Mouse (Mus musculus) left cerebral cortex, postnatal 36 days (tissue): Measurements from ENCODE around the gene Eri2. TPM values are rescaled to one million over a fixed set of nuclear protein-coding genes. Genes with fewer than 3 reads are reported as not detected.
A peak's percentile ranks its signal among the peaks of the same experiment; 100 is the strongest.

Experiments used
- DNase-seq, 2 experiments: peaks; one replicate each; pipeline ENCODE4 v3.0.0; 2021 to 2022; ENCODE audit warnings: low spot score in 2 of 2, mixed read lengths in 1 of 2
- intact Hi-C: fragments of 180-260 bp; cut with DNase I; formaldehyde crosslinking; loops from one replicate; pipeline ENCODE4 v1.15.1; 2025
- total RNA-seq, 2 experiments: library from RNA; stranded (reverse); gene quantifications; 2 replicates each; pipeline ENCODE4 v1.2.3; 2021

The Eri2 gene
- total RNA-seq: 1 to 10 TPM; 5.4 to 7.5 TPM

- intact Hi-C loops: no loop called here
- DNase-seq: peak; percentile 71 to 74
Measured at GRCm38 (mm10) chr7:119793586-119794250, at the start of gene Eri2, which contains the start of gene Rexo5. Gene Eri2 (minus strand): TSS chr7:119794058. Gene Rexo5 (plus strand): TSS chr7:119794006.

GRCm38 (mm10) chr7:119841820-119842449 lies 48.1 kb upstream of the Eri2 start:
- no peak for DNase-seq
- intact Hi-C loops: no loop called here

- intact Hi-C loops: no loop called here
Measured at GRCm38 (mm10) chr7:119835996-119836777, 42.3 kb upstream of the Eri2 start.

GRCm38 (mm10) chr7:119835371-119835770 lies 41.5 kb upstream of the Eri2 start:
- intact Hi-C loops: no loop called here
- DNase-seq: no peak

More at GRCm38 (mm10) chr7:119835996-119836777, 42.3 kb upstream of the Eri2 start:
- no peak for DNase-seq

GRCm38 (mm10) chr7:119808723-119809122 lies 14.9 kb upstream of the Eri2 start:
- DNase-seq: no peak
- intact Hi-C loops: no loop called here

GRCm38 (mm10) chr7:119807396-119807795 lies 13.5 kb upstream of the Eri2 start:
- no peak for DNase-seq
- intact Hi-C loops: no loop called here

GRCm38 (mm10) chr7:119800991-119801390 lies 7.1 kb upstream of the Eri2 start:
- intact Hi-C loops: no loop called here
- no peak for DNase-seq

- intact Hi-C loops: no loop called here
- no peak for DNase-seq
Measured at GRCm38 (mm10) chr7:119800488-119800887, 6.6 kb upstream of the Eri2 start.

GRCm38 (mm10) chr7:119795311-119795710 lies 1.5 kb upstream of the Eri2 start:
- no peak for DNase-seq
- intact Hi-C loops: no loop called here

- intact Hi-C loops: no loop called here
- peak in 1 of 2 experiments; percentile 4 for DNase-seq
Measured at GRCm38 (mm10) chr7:119794251-119794638, 387 bp upstream of the Eri2 start.

GRCm38 (mm10) chr7:119789024-119789423 lies 4.8 kb downstream of the Eri2 start:
- DNase-seq: no peak
- intact Hi-C loops: loop anchor here (10.0 kb wide), 1 partner anchor 114 kb away; no protein-coding TSS in a partner anchor

- intact Hi-C loops: loop anchor here (10.0 kb wide), 1 partner anchor 110 kb away; no protein-coding TSS in a partner anchor
- DNase-seq: no peak
Measured at GRCm38 (mm10) chr7:119784908-119785307, 8.9 kb downstream of the Eri2 start.

GRCm38 (mm10) chr7:119783453-119783852 lies 10.4 kb downstream of the Eri2 start:
- no peak for DNase-seq
- intact Hi-C loops: loop anchor here (10.0 kb wide), 1 partner anchor 109 kb away; no protein-coding TSS in a partner anchor

- no peak for DNase-seq
- intact Hi-C loops: no loop called here
Measured at GRCm38 (mm10) chr7:119769895-119770294, 24.0 kb downstream of the Eri2 start.

GRCm38 (mm10) chr7:119766996-119767395 lies 26.9 kb downstream of the Eri2 start:
- DNase-seq: no peak
- intact Hi-C loops: no loop called here

GRCm38 (mm10) chr7:119764377-119764776 lies 29.5 kb downstream of the Eri2 start:
- DNase-seq: no peak
- intact Hi-C loops: no loop called here

GRCm38 (mm10) chr7:119762166-119762697 lies 31.6 kb downstream of the Eri2 start:
- intact Hi-C loops: no loop called here
- no peak for DNase-seq

GRCm38 (mm10) chr7:119760527-119760951 lies 33.3 kb downstream of the Eri2 start, which contains the start of gene Acsm3:
Gene Acsm3 (plus strand): TSS chr7:119760923.
- no peak for DNase-seq
- intact Hi-C loops: no loop called here

GRCm38 (mm10) chr7:119753696-119754095 lies 40.2 kb downstream of the Eri2 start:
- intact Hi-C loops: no loop called here

GRCm38 (mm10) chr7:119749942-119750341 lies 43.9 kb downstream of the Eri2 start:
- DNase-seq: no peak
- intact Hi-C loops: no loop called here

More at GRCm38 (mm10) chr7:119753696-119754095, 40.2 kb downstream of the Eri2 start:
- DNase-seq: no peak
